Mouse (Mus musculus) forebrain, embryonic 14.5 days (tissue): ENCODE data around the gene Mrpl51. TPM values are rescaled to one million over a fixed set of nuclear protein-coding genes. Genes with fewer than 3 reads are reported as not detected.

Experiments
- ATAC-seq: fragments of 200-750 bp; cut with Nextera tagmentation; 2 replicates; pipeline ENCODE4 v1.8.0; 2017; ENCODE audit warnings: mild to moderate bottlenecking, moderate library complexity
- DNase-seq: peaks from one replicate; pipeline ENCODE4 v3.0.0-alpha.2; 2015; ENCODE audit warnings: low spot score
- H3K27ac ChIP-seq: fragments of 300-500 bp; sonication (generic); 2 replicates; pipeline ENCODE4 v1.5.1; 2014; ENCODE audit warnings: low read depth, mild to moderate bottlenecking, control low read depth, low read length, moderate library complexity
- H3K27me3 ChIP-seq: fragments of 300-500 bp; sonication (generic); replicated peaks from 2 replicates; pipeline ENCODE4 v1.6.1; 2014; ENCODE audit warnings: low read length, control low read depth, mixed read lengths; ENCODE audit not compliant: control insufficient read depth, insufficient read depth
- H3K36me3 ChIP-seq: fragments of 300-500 bp; sonication (generic); 2 replicates; pipeline ENCODE4 v1.6.1; 2014; ENCODE audit warnings: low read length, control low read depth; ENCODE audit not compliant: control insufficient read depth, insufficient read depth
- H3K4me1 ChIP-seq: fragments of 300-500 bp; sonication (generic); 2 replicates; pipeline ENCODE4 v1.6.1; 2014; ENCODE audit warnings: antibody characterized with exemption, low read length, control low read depth; ENCODE audit not compliant: control insufficient read depth, insufficient read depth
- H3K4me2 ChIP-seq: fragments of 300-500 bp; sonication (generic); 2 replicates; pipeline ENCODE4 v1.6.1; 2014; ENCODE audit warnings: mild to moderate bottlenecking, control low read depth, low read length
- H3K4me3 ChIP-seq: fragments of 300-500 bp; sonication (generic); 2 replicates; pipeline ENCODE4 v1.5.1; 2014; ENCODE audit warnings: low read depth, low read length, control low read depth
- H3K9ac ChIP-seq: fragments of 300-500 bp; sonication (generic); 2 replicates; pipeline ENCODE4 v1.6.1; 2014; ENCODE audit warnings: mild to moderate bottlenecking, low read length, control low read depth, moderate library complexity
- H3K9me3 ChIP-seq: fragments of 300-500 bp; sonication (generic); replicated peaks from 2 replicates; pipeline ENCODE4 v1.6.1; 2016; ENCODE audit warnings: low read length, control low read depth, mixed read lengths; ENCODE audit not compliant: control insufficient read depth
- WGBS: fragments of 180-500 bp; shearing (Covaris S2); extraction: QIAGEN DNeasy Blood & Tissue Kit; methylation state at CpG from one replicate; pipeline ENCODE4 v1.1.7; 2014; 5-methylcytosine and 5-hydroxymethylcytosine counted together
- microRNA-seq: library from miRNA; unstranded; fragments of <30 nt; microRNA quantifications from one replicate; pipeline ENCODE4, GENCODE M21; 2016
- polyA plus RNA-seq: library from polyadenylated mRNA; unstranded; fragments of >200 nt; fragmentation: Nextera tagmentation; extraction: Ambion mirVana; gene quantifications from 2 replicates; pipeline ENCODE4 v1.2.1, GENCODE M21; 2014

Mrpl51 gene
- polyA plus RNA-seq, 1 experiment from 2014 or later: 179 TPM

DNA sequence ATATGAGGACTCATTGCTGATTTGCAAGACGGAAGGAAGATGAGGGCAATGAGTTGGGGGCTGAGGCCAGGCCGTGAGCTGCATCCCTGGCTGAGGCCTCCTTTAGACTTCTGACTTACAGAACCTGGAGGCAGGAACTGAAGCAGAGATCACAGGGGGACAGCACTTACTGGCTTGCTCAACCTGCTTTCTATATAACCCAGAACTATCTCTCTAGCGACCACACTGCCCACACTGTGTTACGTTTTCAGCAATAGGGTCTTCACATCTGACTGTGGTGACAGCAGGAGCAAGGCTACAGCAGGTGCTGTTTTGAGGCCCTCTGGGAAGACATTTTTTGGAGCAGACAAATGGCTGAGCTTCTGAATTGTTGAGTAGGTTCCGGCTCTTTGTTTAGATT lies 49.0 kb downstream of the Mrpl51 start:
- no peaks in the 10 kb centered on the region for H3K36me3 ChIP-seq
- H3K4me3 ChIP-seq: no peak overlapping the region
- H3K4me1 ChIP-seq: no peaks in the 10 kb centered on the region
- no peak overlapping the region for H3K9ac ChIP-seq
- H3K27me3 ChIP-seq: no peaks in the 10 kb centered on the region
- no peaks in the 10 kb centered on the region for H3K9me3 ChIP-seq
- ATAC-seq (no peak), DNase-seq (no peak)
- 90% methylated on average over 5 of the region's 5 CpGs for WGBS
- no peak overlapping the region for H3K4me2 ChIP-seq
- no peak overlapping the region for H3K27ac ChIP-seq

DNA sequence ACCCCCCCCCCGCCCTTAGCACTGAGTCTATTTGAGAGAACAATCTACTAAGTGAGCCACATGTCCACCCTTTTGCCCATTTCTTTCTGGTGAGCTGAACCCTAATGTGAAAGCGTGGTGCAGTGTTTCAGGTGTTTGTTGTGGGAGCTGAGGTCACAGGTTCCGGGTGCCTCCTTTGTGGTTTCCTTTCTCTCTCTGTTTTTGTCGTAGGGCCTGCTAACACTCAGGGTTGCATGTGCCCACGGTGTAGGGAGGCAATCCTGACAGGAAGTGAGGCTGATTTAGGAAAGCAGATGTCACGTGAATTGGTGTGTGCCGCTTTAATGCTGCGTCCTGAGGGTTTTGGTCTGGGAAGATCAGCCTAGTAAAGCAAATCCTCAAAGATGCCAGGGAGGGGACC lies 50.0 kb downstream of the Mrpl51 start:
- no peaks in the 10 kb centered on the region for H3K4me1 ChIP-seq
- no peak overlapping the region for H3K4me2 ChIP-seq
- no peaks in the 10 kb centered on the region for H3K27me3 ChIP-seq
- H3K27ac ChIP-seq: no peak overlapping the region
- no peak for ATAC-seq
- no peak overlapping the region for H3K4me3 ChIP-seq
- H3K9ac ChIP-seq: no peak overlapping the region
- no peaks in the 10 kb centered on the region for H3K36me3 ChIP-seq
- no peak for DNase-seq
- 86% methylated on average over 8 of the region's 8 CpGs for WGBS
- H3K9me3 ChIP-seq: no peaks in the 10 kb centered on the region

DNA sequence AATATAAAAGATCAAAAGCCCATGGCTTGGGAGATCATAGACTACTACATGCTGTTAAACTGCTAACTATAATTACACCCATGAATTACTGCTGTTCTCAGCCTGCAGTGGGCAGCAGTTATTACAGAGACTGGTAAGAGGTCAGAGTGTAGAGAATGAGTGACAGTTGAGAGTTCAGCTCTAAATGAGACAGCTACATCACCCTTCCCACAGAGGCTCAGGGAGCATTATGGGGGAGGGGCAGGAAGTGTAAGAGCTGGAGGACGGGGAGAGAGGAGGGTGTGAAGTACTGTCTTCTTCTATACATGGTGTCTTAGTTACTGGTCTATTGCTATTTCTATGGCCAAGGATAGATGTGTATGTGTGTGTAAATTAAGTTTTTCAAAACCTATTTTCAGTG lies 53.0 kb downstream of the Mrpl51 start:
- WGBS: 39% methylated on average over 1 of the region's 1 CpGs
- no peaks in the 10 kb centered on the region for H3K9me3 ChIP-seq
- no peaks in the 10 kb centered on the region for H3K4me1 ChIP-seq
- H3K9ac ChIP-seq: no peak overlapping the region
- no peak for ATAC-seq
- no peaks in the 10 kb centered on the region for H3K36me3 ChIP-seq
- no peak for DNase-seq
- no peak overlapping the region for H3K4me3 ChIP-seq
- H3K4me2 ChIP-seq: no peak overlapping the region
- no peaks in the 10 kb centered on the region for H3K27me3 ChIP-seq
- no peak overlapping the region for H3K27ac ChIP-seq

Small RNA genes lying within 50 kb of the gene (microRNA-seq; reads per million reads assigned to microRNA genes)
- gene Mir3098: 0.93 reads per million
- not detected for gene Mir8113

Other genes with a start within 250 kb of the Mrpl51 start
- 96.5 and 105 TPM in 2 replicates for gene Cops7a, start 226.3 kb upstream of the Mrpl51 start, polyA plus RNA-seq
- 22.6 and 28.0 TPM in 2 replicates for gene Pianp, start 195.1 kb upstream of the Mrpl51 start, polyA plus RNA-seq
- 8.4 and 9.8 TPM in 2 replicates for gene Zfp384, start 182.7 kb upstream of the Mrpl51 start, polyA plus RNA-seq
- gene Ing4, start 152.0 kb upstream of the Mrpl51 start, polyA plus RNA-seq: 178 and 181 TPM in 2 replicates
- 10.2 and 14.8 TPM in 2 replicates for gene Acrbp, start 142.1 kb upstream of the Mrpl51 start, polyA plus RNA-seq
- gene Lpar5, start 123.9 kb upstream of the Mrpl51 start, polyA plus RNA-seq: 0.21 and 0.81 TPM in 2 replicates
- 61.1 and 66.1 TPM in 2 replicates for gene Chd4, start 95.8 kb upstream of the Mrpl51 start, polyA plus RNA-seq
- gene Nop2, start 59.9 kb upstream of the Mrpl51 start, polyA plus RNA-seq: 46.8 and 52.7 TPM in 2 replicates
- 10.8 and 13.4 TPM in 2 replicates for gene Iffo1, start 46.6 kb upstream of the Mrpl51 start, polyA plus RNA-seq
- gene Gapdh, start 25.3 kb upstream of the Mrpl51 start, polyA plus RNA-seq: 1,676 and 1,964 TPM in 2 replicates
- 64.4 and 67.6 TPM in 2 replicates for gene Ncapd2, start 100 bp upstream of the Mrpl51 start, polyA plus RNA-seq
- gene Vamp1, start 23.8 kb downstream of the Mrpl51 start, polyA plus RNA-seq: 1.7 and 2.7 TPM in 2 replicates
- 1.8 and 2.6 TPM in 2 replicates for gene Tapbpl, start 40.1 kb downstream of the Mrpl51 start, polyA plus RNA-seq
- 0.24 and 0.37 TPM in 2 replicates for gene Cd27, start 45.2 kb downstream of the Mrpl51 start, polyA plus RNA-seq
- gene Tuba3a, start 94.2 kb downstream of the Mrpl51 start, polyA plus RNA-seq: 0.15 TPM in 1 of 2 replicates, not detected in the other
- 10.8 and 12.9 TPM in 2 replicates for gene Ltbr, start 122.1 kb downstream of the Mrpl51 start, polyA plus RNA-seq
- 0.29 and 0.37 TPM in 2 replicates for gene Scnn1a, start 128.9 kb downstream of the Mrpl51 start, polyA plus RNA-seq
- 14.2 and 16.2 TPM in 2 replicates for gene Tnfrsf1a, start 157.6 kb downstream of the Mrpl51 start, polyA plus RNA-seq
- 0.16 TPM in 1 of 2 replicates, not detected in the other for gene Plekhg6, start 189.0 kb downstream of the Mrpl51 start, polyA plus RNA-seq